Mouse (Mus musculus) forebrain, embryonic 11.5 days (tissue): Measurements from ENCODE around the gene Sri. TPM values are rescaled to one million over a fixed set of nuclear protein-coding genes. Genes with fewer than 3 reads are reported as not detected.

Experiments used
- polyA plus RNA-seq: library from polyadenylated mRNA; unstranded; fragments of >200 nt; fragmentation: Nextera tagmentation; extraction: Ambion mirVana; gene quantifications from 2 replicates; pipeline ENCODE4 v1.2.1, GENCODE M21; 2014

The Sri gene
- polyA plus RNA-seq, 1 experiment from 2014 or later, result 160 TPM

Other genes with a start within 250 kb of the Sri start
- gene Steap4, start 85.6 kb upstream of the Sri start, polyA plus RNA-seq, result 0.35 and 0.56 TPM in 2 replicates